Mouse (Mus musculus): ENCODE data around the gene Lrrc31.
A peak's percentile ranks its signal among the peaks of the same experiment; 100 is the strongest.

Lrrc31 gene

GRCm38 (mm10) chr3:30690976-30691375 lies 8.7 kb downstream of the Lrrc31 start:
- DNase-seq (ENCODE audit: low spot score): no peak

GRCm38 (mm10) chr3:30687216-30687615 lies 12.4 kb downstream of the Lrrc31 start:
- DNase-seq (ENCODE audit: low spot score): no peak

GRCm38 (mm10) chr3:30683190-30683589 lies 16.5 kb downstream of the Lrrc31 start:
- DNase-seq (ENCODE audit: low spot score): no peak

- no peak for DNase-seq (ENCODE audit: low spot score)
These were observed 41.2 kb downstream of the Lrrc31 start for GRCm38 (mm10) chr3:30658486-30658885.

- DNase-seq (ENCODE audit: low spot score): no peak
These were observed 43.7 kb downstream of the Lrrc31 start for GRCm38 (mm10) chr3:30655937-30656336.

- DNase-seq (ENCODE audit: low spot score): no peak
These were observed 49.4 kb downstream of the Lrrc31 start for GRCm38 (mm10) chr3:30650062-30650841.

GRCm38 (mm10) chr3:30648466-30648865 lies 51.2 kb downstream of the Lrrc31 start:
- no peak for DNase-seq (ENCODE audit: low spot score)

- peak; percentile 18 for DNase-seq (ENCODE audit: low spot score)
These were observed 52.1 kb downstream of the Lrrc31 start, which contains the start of gene Lrrc34 for GRCm38 (mm10) chr3:30647440-30648090. Lrrc34 (minus strand) TSS chr3:30647869.

- no peak for DNase-seq (ENCODE audit: low spot score)
These were observed 52.9 kb downstream of the Lrrc31 start for GRCm38 (mm10) chr3:30646761-30647160.

- DNase-seq (ENCODE audit: low spot score): no peak
These were observed 55.4 kb downstream of the Lrrc31 start, which contains the start of gene Lrriq4 for GRCm38 (mm10) chr3:30644207-30644606. Lrriq4 (plus strand) TSS chr3:30644507.

GRCm38 (mm10) chr3:30635629-30636028 lies 64.0 kb downstream of the Lrrc31 start:
- no peak for DNase-seq (ENCODE audit: low spot score)

- no peak for DNase-seq (ENCODE audit: low spot score)
These were observed 66.0 kb downstream of the Lrrc31 start for GRCm38 (mm10) chr3:30633681-30634080.
